Mouse (Mus musculus) erythroblast, embryonic 14.5 days (primary cell): ENCODE results near the gene Klf11. TPM values are rescaled to one million over a fixed set of nuclear protein-coding genes. Genes with fewer than 3 reads are reported as not detected.
A peak's percentile ranks its signal among the peaks of the same experiment; 100 is the strongest.
"Not testable (repeated sequence)": the region's sequence is repeated elsewhere in the genome, so short reads cannot be mapped to it uniquely, and the experiment has no call there.

Experiments
- H3K27me3 ChIP-seq: 2 replicates; pipeline ENCODE4 v1.6.1; 2012; ENCODE audit warnings: inconsistent platforms; ENCODE audit not compliant: control insufficient read depth
- H3K36me3 ChIP-seq: 2 replicates; pipeline ENCODE4 v1.6.1; 2012; ENCODE audit warnings: mild to moderate bottlenecking, inconsistent platforms; ENCODE audit not compliant: control insufficient read depth
- H3K4me1 ChIP-seq: 2 replicates; pipeline ENCODE4 v1.6.1; 2012; ENCODE audit warnings: inconsistent platforms; ENCODE audit not compliant: control insufficient read depth
- H3K4me3 ChIP-seq: replicated peaks from 2 replicates; pipeline ENCODE3; 2012; ENCODE audit warnings: moderate library complexity, mild to moderate bottlenecking, inconsistent platforms
- H3K9me3 ChIP-seq: 2 replicates; pipeline ENCODE4 v1.6.1; 2012; ENCODE audit warnings: low read length, inconsistent platforms, mixed read lengths; ENCODE audit not compliant: control insufficient read depth
- GATA1 ChIP-seq: IDR thresholded peaks from 2 replicates; pipeline ENCODE4 v1.6.1; 2012; ENCODE audit warnings: low read length, inconsistent platforms, mixed read lengths
- TAL1 ChIP-seq: IDR thresholded peaks from 3 replicates; pipeline ENCODE4 v1.6.1; 2012; ENCODE audit warnings: low read length, inconsistent platforms, mixed read lengths
- polyA plus RNA-seq: library from polyadenylated mRNA; stranded (reverse); fragments of >175 nt; gene quantifications from 2 replicates; pipeline ENCODE4 v1.2.3, GENCODE M21; 2012

Gene Klf11
- polyA plus RNA-seq, 1 experiment: 13.7 TPM

- no peaks in the 10 kb centered on the region for H3K9me3 ChIP-seq
- no peak overlapping the region for H3K4me3 ChIP-seq
- no peak for TF ChIP-seq TAL1
- no peak for TF ChIP-seq GATA1
- H3K27me3 ChIP-seq: peaks cover 5% of the 10 kb centered on the region; the same call in 1 of the 2 replicates
- H3K4me1 ChIP-seq: peaks cover 4% of the 10 kb centered on the region
- H3K36me3 ChIP-seq: no peaks in the 10 kb centered on the region
Measured at GRCm38 (mm10) chr12:24627215-24627614, 23.9 kb upstream of the Klf11 start.

GRCm38 (mm10) chr12:24630220-24630619 is 20.9 kb upstream of the Klf11 start:
- H3K36me3 ChIP-seq: no peaks in the 10 kb centered on the region
- H3K4me3 ChIP-seq: no peak overlapping the region
- TF ChIP-seq GATA1: no peak
- no peak for TF ChIP-seq TAL1
- peaks cover 30% of the 10 kb centered on the region for H3K4me1 ChIP-seq
- no peaks in the 10 kb centered on the region for H3K9me3 ChIP-seq
- no peaks in the 10 kb centered on the region for H3K27me3 ChIP-seq

DNA sequence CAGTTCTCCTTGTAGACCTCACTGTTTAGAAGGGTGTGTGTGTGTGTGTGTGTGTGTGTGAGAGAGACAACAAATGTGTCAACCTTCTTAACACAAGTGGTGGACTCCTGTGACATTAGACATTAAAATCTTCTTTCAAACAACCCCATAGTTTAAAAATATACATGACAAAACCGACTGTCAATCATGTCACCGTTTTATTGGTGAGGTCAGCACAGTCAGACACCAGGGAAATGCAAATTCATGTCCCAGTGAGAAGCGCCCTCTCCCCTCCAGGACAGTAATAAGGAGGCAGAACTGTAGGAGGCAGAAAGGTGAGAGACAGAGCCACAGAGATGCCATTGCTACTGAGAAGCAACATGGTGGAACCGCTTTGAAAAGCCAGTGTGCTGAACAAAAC is 18.7 kb upstream of the Klf11 start:
- TF ChIP-seq GATA1: no peak
- TF ChIP-seq TAL1: no peak
- no peaks in the 10 kb centered on the region for H3K36me3 ChIP-seq
- peaks cover 46% of the 10 kb centered on the region for H3K4me1 ChIP-seq

DNA sequence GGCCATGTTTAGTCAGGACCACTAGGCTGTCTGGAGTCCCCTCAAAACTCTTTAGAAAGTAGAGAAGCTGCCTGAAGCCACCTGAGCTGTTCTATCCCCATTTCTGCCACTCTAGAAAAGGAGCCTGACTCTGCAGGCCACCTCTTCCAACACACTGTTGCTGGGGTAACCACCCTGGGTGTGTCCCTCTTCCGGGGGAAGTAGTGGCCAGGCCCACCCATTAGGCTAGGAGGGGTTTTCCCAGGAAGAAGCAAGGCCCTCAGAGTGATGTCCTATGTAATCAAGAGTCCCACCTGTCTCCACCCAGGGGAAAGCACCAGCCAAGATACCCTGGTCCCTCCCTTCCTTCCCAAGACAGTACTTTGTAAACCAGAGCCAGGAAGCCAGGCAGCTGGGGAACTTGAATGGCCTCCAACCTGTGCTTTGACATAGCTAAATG is 17.3 kb upstream of the Klf11 start:
- H3K27me3 ChIP-seq: 0 out of 2 replicates have a peak, but pooled peaks cover 5% of the 10 kb centered on the region
- H3K9me3 ChIP-seq: no peaks in the 10 kb centered on the region
- H3K36me3 ChIP-seq: no peaks in the 10 kb centered on the region
- no peak overlapping the region for H3K4me3 ChIP-seq
- TF ChIP-seq GATA1: no peak
- TF ChIP-seq TAL1: no peak
- peaks cover 46% of the 10 kb centered on the region for H3K4me1 ChIP-seq

More for the DNA sequence above, 18.7 kb upstream of the Klf11 start:
- H3K4me3 ChIP-seq: no peak overlapping the region
- H3K9me3 ChIP-seq: no peaks in the 10 kb centered on the region
- 0 out of 2 replicates have a peak, but pooled peaks cover 5% of the 10 kb centered on the region for H3K27me3 ChIP-seq

DNA sequence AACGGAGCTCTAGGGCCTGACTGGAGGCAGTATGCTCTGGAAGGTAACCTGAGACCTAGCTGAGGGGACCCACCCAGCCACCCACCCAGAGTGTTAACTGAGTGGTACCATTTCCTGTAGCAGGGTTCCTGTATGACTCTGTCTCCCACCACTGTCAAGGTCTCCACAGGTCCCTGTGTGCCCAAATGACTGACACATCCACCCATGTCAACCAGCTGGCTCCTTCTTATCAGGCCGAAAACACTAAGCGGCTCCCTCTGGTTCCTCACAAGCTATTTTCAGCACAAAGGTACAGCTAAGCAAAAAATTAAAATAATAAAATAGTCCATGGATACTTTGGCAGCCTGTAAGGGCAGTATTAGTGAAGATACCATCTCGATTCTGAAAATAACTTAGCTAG is 16.9 kb upstream of the Klf11 start:
- TF ChIP-seq GATA1: no peak
- no peak for TF ChIP-seq TAL1
- H3K9me3 ChIP-seq: no peaks in the 10 kb centered on the region
- H3K36me3 ChIP-seq: no peaks in the 10 kb centered on the region
- 0 out of 2 replicates have a peak, but pooled peaks cover 5% of the 10 kb centered on the region for H3K27me3 ChIP-seq
- H3K4me1 ChIP-seq: peaks cover 49% of the 10 kb centered on the region
- H3K4me3 ChIP-seq: no peak overlapping the region

GRCm38 (mm10) chr12:24634648-24635047 is 16.4 kb upstream of the Klf11 start:
- Histone ChIP-seq H3K9me3 (no peaks in the 10 kb centered on the region), H3K4me3 (no peak overlapping the region), H3K4me1 (peaks cover 53% of the 10 kb centered on the region), H3K27me3 (0 out of 2 replicates have a peak, but pooled peaks cover 5% of the 10 kb centered on the region), H3K36me3 (no peaks in the 10 kb centered on the region)
- TF ChIP-seq GATA1: no peak
- TF ChIP-seq TAL1: no peak

- H3K4me3 ChIP-seq, H3K9me3 ChIP-seq, H3K27me3 ChIP-seq, H3K36me3 ChIP-seq: not testable (repeated sequence)
- H3K4me1 ChIP-seq: peaks cover 65% of the 10 kb centered on the region
Measured at GRCm38 (mm10) chr12:24638787-24639186, 12.3 kb upstream of the Klf11 start.

GRCm38 (mm10) chr12:24642370-24642802 is 8.7 kb upstream of the Klf11 start:
- no peaks in the 10 kb centered on the region for H3K27me3 ChIP-seq
- H3K4me3 ChIP-seq: no peak overlapping the region
- H3K9me3 ChIP-seq: no peaks in the 10 kb centered on the region
- peaks cover 70% of the 10 kb centered on the region for H3K4me1 ChIP-seq
- TF ChIP-seq GATA1 (no peak), TAL1 (no peak)
- H3K36me3 ChIP-seq: peaks cover 2% of the 10 kb centered on the region; the same call in 1 of the 2 replicates

DNA sequence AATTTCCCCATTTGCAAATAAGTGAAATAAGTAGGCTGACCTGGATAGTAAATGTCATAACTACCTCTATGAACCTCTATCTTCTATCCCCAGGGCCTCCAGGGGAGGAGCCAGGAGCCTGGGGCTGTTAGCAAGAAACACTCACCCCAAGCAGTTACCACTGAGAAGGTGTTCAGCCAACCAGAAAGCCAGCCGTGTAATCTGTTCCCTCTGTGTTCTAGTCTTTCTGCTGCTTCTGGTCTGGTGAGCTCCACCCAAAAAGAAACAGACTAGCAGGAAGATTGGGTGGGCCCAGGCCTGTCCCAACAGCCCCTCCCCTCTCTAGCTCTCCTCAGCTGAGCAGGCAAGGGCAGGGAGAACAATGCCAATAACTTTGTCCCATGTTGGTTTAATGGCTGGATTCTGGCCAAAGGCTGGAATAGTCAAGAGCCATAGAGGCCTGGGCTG is 6.9 kb upstream of the Klf11 start:
- H3K27me3 ChIP-seq: no peaks in the 10 kb centered on the region
- H3K4me3 ChIP-seq: peak overlapping the region; percentile 24
- H3K9me3 ChIP-seq: no peaks in the 10 kb centered on the region
- peaks cover 2% of the 10 kb centered on the region; the same call in 1 of the 2 replicates for H3K36me3 ChIP-seq
- H3K4me1 ChIP-seq: peaks cover 84% of the 10 kb centered on the region
- peak; percentile 41; the same call in 1 of the 3 replicates for TF ChIP-seq TAL1
- peak; percentile 27; the same call in 1 of the 2 replicates for TF ChIP-seq GATA1

GRCm38 (mm10) chr12:24645901-24646300 is 5.2 kb upstream of the Klf11 start:
- Histone ChIP-seq H3K36me3 (peaks cover 2% of the 10 kb centered on the region; the same call in 1 of the 2 replicates), H3K4me3 (peak overlapping the region; percentile 42), H3K9me3 (no peaks in the 10 kb centered on the region), H3K27me3 (no peaks in the 10 kb centered on the region), H3K4me1 (peaks cover 87% of the 10 kb centered on the region)
- TF ChIP-seq GATA1: peak; percentile 82
- TF ChIP-seq TAL1: peak; percentile 81
